Mouse (Mus musculus) liver, adult 2 months (tissue): ENCODE results near the gene Atxn1. TPM values are rescaled to one million over a fixed set of nuclear protein-coding genes. Genes with fewer than 3 reads are reported as not detected.

Experiments used
- DNase-seq: peaks from one replicate; pipeline ENCODE4 v3.0.0-alpha.2; 2011; ENCODE audit warnings: low read depth, low spot score; ENCODE audit errors: extremely low read depth
- H3K27ac ChIP-seq: fragments of 200-500 bp; replicated peaks from 2 replicates; pipeline ENCODE4 v1.5.1; 2012; ENCODE audit warnings: low read depth, mild to moderate bottlenecking, control low read depth, inconsistent platforms, low read length; ENCODE audit not compliant: insufficient read depth
- H3K27me3 ChIP-seq: fragments of 200-500 bp; 2 replicates; pipeline ENCODE4 v1.6.1; 2012; ENCODE audit warnings: mild to moderate bottlenecking, moderate library complexity, low read length, inconsistent platforms; ENCODE audit not compliant: control insufficient read depth, insufficient read depth
- H3K36me3 ChIP-seq: fragments of 200-500 bp; 2 replicates; pipeline ENCODE4 v1.6.1; 2012; ENCODE audit warnings: low read length, inconsistent platforms; ENCODE audit not compliant: control insufficient read depth, insufficient read depth
- H3K4me1 ChIP-seq: fragments of 200-500 bp; 2 replicates; pipeline ENCODE4 v1.6.1; 2011; ENCODE audit warnings: low read length; ENCODE audit not compliant: control insufficient read depth, insufficient read depth
- H3K4me3 ChIP-seq: fragments of 200-500 bp; 2 replicates; pipeline ENCODE4 v1.5.1; 2011; ENCODE audit warnings: low read depth, mild to moderate bottlenecking, control low read depth, low read length, moderate library complexity; ENCODE audit not compliant: insufficient read depth
- H3K79me2 ChIP-seq: fragments of 200-500 bp; 2 replicates; pipeline ENCODE4 v1.6.1; 2012; ENCODE audit warnings: inconsistent platforms, mild to moderate bottlenecking, low read length, moderate library complexity; ENCODE audit not compliant: control insufficient read depth, insufficient read depth
- H3K9ac ChIP-seq: fragments of 200-500 bp; 2 replicates; pipeline ENCODE4 v1.6.1; 2012; ENCODE audit warnings: low read depth, mild to moderate bottlenecking, control low read depth, inconsistent platforms, low read length
- CTCF ChIP-seq: fragments of 200-500 bp; IDR thresholded peaks from 2 replicates; pipeline ENCODE4 v1.5.1; 2011; ENCODE audit warnings: low read depth, low read length, control low read depth
- POLR2A ChIP-seq: fragments of 200-500 bp; IDR thresholded peaks from 2 replicates; pipeline ENCODE4 v1.6.1; 2011; ENCODE audit warnings: low read length, control low read depth; ENCODE audit not compliant: insufficient read depth; ENCODE audit errors: extremely low read depth
- WGBS: fragments of 180-500 bp; shearing (Covaris S2); methylation state at CpG from one replicate; pipeline ENCODE4 v1.1.7; 2018; 5-methylcytosine and 5-hydroxymethylcytosine counted together
- polyA plus RNA-seq: library from polyadenylated mRNA; depleted of rRNA; stranded (reverse); fragments of >200 nt; gene quantifications from 2 replicates; pipeline ENCODE4 v1.2.3, GENCODE M21; 2012
- total RNA-seq: library from RNA; depleted of rRNA; stranded (reverse); fragments of >200 nt; gene quantifications from 2 replicates; pipeline ENCODE4 v1.2.3, GENCODE M21; 2014

The Atxn1 gene
- total and polyA plus RNA-seq, 2 experiments, result 7.7 to 7.8 TPM

- Histone ChIP-seq H3K9ac (no peak overlapping the region), H3K79me2 (peaks cover 17% of the 10 kb centered on the region; the same call in 1 of the 2 replicates), H3K27ac (no peak overlapping the region), H3K4me3 (no peak overlapping the region), H3K27me3 (no peaks in the 10 kb centered on the region), H3K36me3 (no peaks in the 10 kb centered on the region), H3K4me1 (peaks cover 3% of the 10 kb centered on the region; the same call in 1 of the 2 replicates)
- no peak for DNase-seq
- 93% methylated on average over 10 of the region's 10 CpGs for WGBS
- TF ChIP-seq POLR2A, result no peak
- TF ChIP-seq CTCF, result no peak
These were observed 81.0 kb downstream of the Atxn1 start for GRCm38 (mm10) chr13:45883791-45884238.

DNA sequence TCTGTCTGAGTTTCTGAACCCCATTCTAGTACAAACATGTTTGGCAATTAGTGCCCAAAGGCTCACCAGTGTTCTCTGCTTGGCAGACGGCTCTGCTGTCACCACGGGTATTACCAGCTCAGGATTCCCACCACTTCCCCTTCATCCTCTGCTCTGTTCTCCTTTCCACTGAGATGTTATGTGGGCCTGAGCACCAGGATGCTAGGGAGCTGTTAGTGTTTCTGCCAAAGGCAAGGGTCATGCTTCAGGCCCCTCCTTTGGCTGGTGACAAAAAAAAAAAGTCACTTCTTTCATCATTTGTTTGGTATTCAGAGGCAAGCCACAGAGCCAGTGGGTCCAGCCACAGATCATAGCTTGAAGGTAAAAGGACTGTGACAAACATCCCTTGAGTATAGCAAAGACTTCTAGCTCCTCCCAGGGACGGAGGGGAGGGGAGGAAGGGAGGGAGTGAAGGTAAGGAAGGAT is 81.8 kb downstream of the Atxn1 start:
- DNase-seq, result no peak
- Histone ChIP-seq H3K9ac (no peak overlapping the region), H3K27me3 (no peaks in the 10 kb centered on the region), H3K27ac (no peak overlapping the region), H3K79me2 (peaks cover 17% of the 10 kb centered on the region; the same call in 1 of the 2 replicates), H3K4me1 (peaks cover 3% of the 10 kb centered on the region; the same call in 1 of the 2 replicates), H3K36me3 (no peaks in the 10 kb centered on the region), H3K4me3 (no peak overlapping the region)
- TF ChIP-seq CTCF (no peak), POLR2A (no peak)
- 49% methylated on average over 3 of the region's 3 CpGs for WGBS

- no peaks in the 10 kb centered on the region for H3K27me3 ChIP-seq
- WGBS, result 93% methylated on average over 5 of the region's 5 CpGs
These were observed 84.3 kb downstream of the Atxn1 start for GRCm38 (mm10) chr13:45880543-45880845.

GRCm38 (mm10) chr13:45879746-45880542 is 84.9 kb downstream of the Atxn1 start:
- WGBS, result 89% methylated on average over 14 of the region's 14 CpGs
- Histone ChIP-seq H3K9ac (no peak overlapping the region), H3K79me2 (peaks cover 10% of the 10 kb centered on the region; the same call in 1 of the 2 replicates), H3K4me3 (no peak overlapping the region), H3K27ac (no peak overlapping the region), H3K4me1 (no peaks in the 10 kb centered on the region), H3K27me3 (no peaks in the 10 kb centered on the region), H3K36me3 (peaks cover 5% of the 10 kb centered on the region; the same call in 1 of the 2 replicates)
- no peak for TF ChIP-seq POLR2A
- no peak for DNase-seq

More at GRCm38 (mm10) chr13:45880543-45880845, 84.3 kb downstream of the Atxn1 start:
- DNase-seq, result no peak
- no peak overlapping the region for H3K27ac ChIP-seq
- H3K4me1 ChIP-seq, result no peaks in the 10 kb centered on the region
- H3K9ac ChIP-seq, result no peak overlapping the region
- no peak for TF ChIP-seq POLR2A
- TF ChIP-seq CTCF, result no peak
- peaks cover 11% of the 10 kb centered on the region; the same call in 1 of the 2 replicates for H3K79me2 ChIP-seq
- no peak overlapping the region for H3K4me3 ChIP-seq
- H3K36me3 ChIP-seq, result peaks cover 2% of the 10 kb centered on the region; the same call in 1 of the 2 replicates

DNA sequence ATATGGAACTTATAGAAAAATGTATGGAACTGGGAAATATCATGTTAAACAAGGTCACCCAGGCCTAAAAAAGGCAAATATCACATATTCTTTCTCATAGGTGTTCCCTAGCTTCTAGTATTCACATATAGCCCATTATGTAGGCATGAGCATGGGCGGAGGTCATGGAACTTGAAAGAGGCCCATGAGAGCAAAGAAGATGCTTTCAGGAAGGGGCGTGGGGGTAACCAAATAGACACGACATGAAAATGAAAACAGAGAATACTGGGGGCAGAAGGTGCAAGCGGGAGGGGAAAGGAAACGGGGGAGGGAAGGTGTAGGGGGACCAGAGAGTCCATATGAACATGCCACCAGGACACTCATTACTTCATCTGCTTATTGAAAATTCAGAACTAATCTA is 87.9 kb downstream of the Atxn1 start:
- no peak for DNase-seq
- WGBS, result 85% methylated on average over 5 of the region's 5 CpGs
- Histone ChIP-seq H3K27me3 (no peaks in the 10 kb centered on the region), H3K27ac (no peak overlapping the region), H3K9ac (no peak overlapping the region), H3K4me3 (no peak overlapping the region), H3K79me2 (peaks cover 7% of the 10 kb centered on the region; the same call in 1 of the 2 replicates), H3K36me3 (peaks cover 9% of the 10 kb centered on the region; the same call in 1 of the 2 replicates), H3K4me1 (no peaks in the 10 kb centered on the region)
- TF ChIP-seq CTCF (no peak), POLR2A (no peak)

- no peaks in the 10 kb centered on the region for H3K4me1 ChIP-seq
- WGBS, result 96% methylated on average over 2 of the region's 2 CpGs
- TF ChIP-seq POLR2A (no peak), CTCF (no peak)
- no peak overlapping the region for H3K4me3 ChIP-seq
- H3K36me3 ChIP-seq, result peaks cover 9% of the 10 kb centered on the region; the same call in 1 of the 2 replicates
- no peak overlapping the region for H3K9ac ChIP-seq
- no peaks in the 10 kb centered on the region for H3K27me3 ChIP-seq
- no peak for DNase-seq
- peaks cover 7% of the 10 kb centered on the region; the same call in 1 of the 2 replicates for H3K79me2 ChIP-seq
- H3K27ac ChIP-seq, result no peak overlapping the region
These were observed 88.4 kb downstream of the Atxn1 start for GRCm38 (mm10) chr13:45876368-45876760.
